Mouse (Mus musculus) hindbrain, embryonic 16.5 days (tissue): Measurements from ENCODE around the gene Mrpl21. TPM values are rescaled to one million over a fixed set of nuclear protein-coding genes. Genes with fewer than 3 reads are reported as not detected.

Source experiments
- ATAC-seq: fragments of 200-750 bp; cut with Nextera tagmentation; 2 replicates; pipeline ENCODE4 v1.8.0; 2017; ENCODE audit warnings: moderate TSS enrichment, moderate library complexity
- H3K27ac ChIP-seq: fragments of 300-500 bp; sonication (generic); 2 replicates; pipeline ENCODE4 v1.5.1; 2014; ENCODE audit warnings: low read depth, mild to moderate bottlenecking, control low read depth, low read length, moderate library complexity
- H3K27me3 ChIP-seq: fragments of 300-500 bp; sonication (generic); replicated peaks from 2 replicates; pipeline ENCODE4 v1.6.1; 2014; ENCODE audit warnings: low read length; ENCODE audit not compliant: control insufficient read depth, insufficient read depth
- H3K36me3 ChIP-seq: fragments of 300-500 bp; sonication (generic); 2 replicates; pipeline ENCODE4 v1.6.1; 2014; ENCODE audit warnings: mild to moderate bottlenecking, low read length, moderate library complexity, mixed read lengths; ENCODE audit not compliant: control insufficient read depth, insufficient read depth
- H3K4me1 ChIP-seq: fragments of 300-500 bp; sonication (generic); 2 replicates; pipeline ENCODE4 v1.6.1; 2014; ENCODE audit warnings: low read depth, low read length; ENCODE audit not compliant: control insufficient read depth, insufficient read depth
- H3K4me2 ChIP-seq: fragments of 300-500 bp; sonication (generic); 2 replicates; pipeline ENCODE4 v1.6.1; 2014; ENCODE audit warnings: mild to moderate bottlenecking, low read length, control low read depth, moderate library complexity
- H3K4me3 ChIP-seq: fragments of 300-500 bp; sonication (generic); 2 replicates; pipeline ENCODE4 v1.5.1; 2014; ENCODE audit warnings: mild to moderate bottlenecking, low read length, control low read depth, moderate library complexity
- H3K9ac ChIP-seq: fragments of 300-500 bp; sonication (generic); 2 replicates; pipeline ENCODE4 v1.6.1; 2014; ENCODE audit warnings: low read depth, mild to moderate bottlenecking, control low read depth, low read length, moderate library complexity
- H3K9me3 ChIP-seq: fragments of 300-500 bp; sonication (generic); 2 replicates; pipeline ENCODE4 v1.6.1; 2014; ENCODE audit warnings: mild to moderate bottlenecking, low read length, moderate library complexity; ENCODE audit not compliant: control insufficient read depth
- WGBS: fragments of 180-500 bp; shearing (Covaris S2); extraction: QIAGEN DNeasy Blood & Tissue Kit; methylation state at CpG from one replicate; pipeline ENCODE4 v1.1.7; 2014; 5-methylcytosine and 5-hydroxymethylcytosine counted together
- polyA plus RNA-seq: library from polyadenylated mRNA; unstranded; fragments of >200 nt; fragmentation: Nextera tagmentation; extraction: Ambion mirVana; gene quantifications from 2 replicates; pipeline ENCODE4 v1.2.1, GENCODE M21; 2015

Mrpl21 gene
- polyA plus RNA-seq, 1 experiment from 2014 or later = 97.4 TPM

GRCm38 (mm10) chr19:3267340-3267739 lies 15.4 kb upstream of the Mrpl21 start:
- ATAC-seq = no peak
- no peaks in the 10 kb centered on the region for H3K9me3 ChIP-seq
- peaks cover 57% of the 10 kb centered on the region for H3K36me3 ChIP-seq
- H3K27me3 ChIP-seq = no peaks in the 10 kb centered on the region
- no peaks in the 10 kb centered on the region for H3K4me1 ChIP-seq
- H3K4me3 ChIP-seq = no peak overlapping the region
- no peak overlapping the region for H3K9ac ChIP-seq
- H3K4me2 ChIP-seq = no peak overlapping the region
- H3K27ac ChIP-seq = no peak overlapping the region
- WGBS = 93% methylated on average over 4 of the region's 4 CpGs

GRCm38 (mm10) chr19:3268218-3268980 lies 14.3 kb upstream of the Mrpl21 start:
- WGBS = 96% methylated on average over 17 of the region's 17 CpGs
- H3K36me3 ChIP-seq = peaks cover 66% of the 10 kb centered on the region
- no peak overlapping the region for H3K9ac ChIP-seq
- H3K9me3 ChIP-seq = no peaks in the 10 kb centered on the region
- ATAC-seq = no peak
- no peak overlapping the region for H3K27ac ChIP-seq
- H3K27me3 ChIP-seq = no peaks in the 10 kb centered on the region
- H3K4me3 ChIP-seq = no peak overlapping the region
- H3K4me2 ChIP-seq = no peak overlapping the region
- no peaks in the 10 kb centered on the region for H3K4me1 ChIP-seq

- Histone ChIP-seq H3K4me2 (no peak overlapping the region), H3K4me3 (no peak overlapping the region), H3K27me3 (no peaks in the 10 kb centered on the region), H3K4me1 (no peaks in the 10 kb centered on the region), H3K36me3 (peaks cover 66% of the 10 kb centered on the region), H3K9me3 (no peaks in the 10 kb centered on the region), H3K27ac (no peak overlapping the region), H3K9ac (no peak overlapping the region)
- 93% methylated on average over 9 of the region's 9 CpGs for WGBS
- no peak for ATAC-seq
These were observed 13.4 kb upstream of the Mrpl21 start for GRCm38 (mm10) chr19:3269279-3269678.

- H3K36me3 ChIP-seq = peaks cover 65% of the 10 kb centered on the region
- H3K9ac ChIP-seq = no peak overlapping the region
- H3K27me3 ChIP-seq = no peaks in the 10 kb centered on the region
- no peak for ATAC-seq
- no peak overlapping the region for H3K4me3 ChIP-seq
- H3K27ac ChIP-seq = no peak overlapping the region
- no peak overlapping the region for H3K4me2 ChIP-seq
- H3K4me1 ChIP-seq = no peaks in the 10 kb centered on the region
- H3K9me3 ChIP-seq = no peaks in the 10 kb centered on the region
- 88% methylated on average over 6 of the region's 6 CpGs for WGBS
These were observed 12.9 kb upstream of the Mrpl21 start for GRCm38 (mm10) chr19:3269803-3270202.

GRCm38 (mm10) chr19:3271366-3271765 lies 11.3 kb upstream of the Mrpl21 start:
- no peak overlapping the region for H3K4me3 ChIP-seq
- no peaks in the 10 kb centered on the region for H3K27me3 ChIP-seq
- no peak overlapping the region for H3K9ac ChIP-seq
- H3K9me3 ChIP-seq = no peaks in the 10 kb centered on the region
- peaks cover 62% of the 10 kb centered on the region for H3K36me3 ChIP-seq
- H3K4me1 ChIP-seq = no peaks in the 10 kb centered on the region
- no peak overlapping the region for H3K4me2 ChIP-seq
- 89% methylated on average over 6 of the region's 6 CpGs for WGBS
- no peak for ATAC-seq
- no peak overlapping the region for H3K27ac ChIP-seq

- Histone ChIP-seq H3K9ac (no peak overlapping the region), H3K27ac (no peak overlapping the region), H3K4me1 (no peaks in the 10 kb centered on the region), H3K36me3 (peaks cover 54% of the 10 kb centered on the region), H3K9me3 (no peaks in the 10 kb centered on the region), H3K4me2 (no peak overlapping the region), H3K4me3 (no peak overlapping the region), H3K27me3 (no peaks in the 10 kb centered on the region)
- ATAC-seq = no peak
- WGBS = 90% methylated on average over 9 of the region's 9 CpGs
These were observed 9.4 kb upstream of the Mrpl21 start for GRCm38 (mm10) chr19:3273331-3273730.

- WGBS = 74% methylated on average over 3 of the region's 3 CpGs
- no peaks in the 10 kb centered on the region for H3K27me3 ChIP-seq
- H3K4me3 ChIP-seq = no peak overlapping the region
- no peaks in the 10 kb centered on the region for H3K4me1 ChIP-seq
- H3K4me2 ChIP-seq = no peak overlapping the region
- ATAC-seq = 0 out of 2 replicates have a peak, but pooled peaks have one; percentile 44
- no peak overlapping the region for H3K9ac ChIP-seq
- no peaks in the 10 kb centered on the region for H3K9me3 ChIP-seq
- H3K36me3 ChIP-seq = peaks cover 56% of the 10 kb centered on the region
- no peak overlapping the region for H3K27ac ChIP-seq
These were observed 6.8 kb upstream of the Mrpl21 start for GRCm38 (mm10) chr19:3275744-3276365.

- peaks cover 14% of the 10 kb centered on the region for H3K4me1 ChIP-seq
- peak overlapping the region; percentile 87 for H3K9ac ChIP-seq
- H3K27ac ChIP-seq = no peak overlapping the region
- peak overlapping the region; percentile 71 for H3K4me3 ChIP-seq
- peak overlapping the region; percentile 82 for H3K4me2 ChIP-seq
- WGBS = 77% methylated on average over 4 of the region's 4 CpGs
- peaks cover 17% of the 10 kb centered on the region for H3K36me3 ChIP-seq
- ATAC-seq = no peak
- H3K9me3 ChIP-seq = no peaks in the 10 kb centered on the region
- no peaks in the 10 kb centered on the region for H3K27me3 ChIP-seq
These were observed 815 bp upstream of the Mrpl21 start for GRCm38 (mm10) chr19:3281886-3282285.

GRCm38 (mm10) chr19:3289006-3289405 lies 6.3 kb downstream of the Mrpl21 start:
- no peak overlapping the region for H3K4me3 ChIP-seq
- no peak overlapping the region for H3K27ac ChIP-seq
- H3K36me3 ChIP-seq = peaks cover 34% of the 10 kb centered on the region
- H3K4me1 ChIP-seq = no peaks in the 10 kb centered on the region
- H3K9me3 ChIP-seq = no peaks in the 10 kb centered on the region
- H3K4me2 ChIP-seq = no peak overlapping the region
- 82% methylated on average over 1 of the region's 1 CpGs for WGBS
- H3K27me3 ChIP-seq = no peaks in the 10 kb centered on the region
- no peak overlapping the region for H3K9ac ChIP-seq
- ATAC-seq = no peak
